In the genomic region with DNA sequence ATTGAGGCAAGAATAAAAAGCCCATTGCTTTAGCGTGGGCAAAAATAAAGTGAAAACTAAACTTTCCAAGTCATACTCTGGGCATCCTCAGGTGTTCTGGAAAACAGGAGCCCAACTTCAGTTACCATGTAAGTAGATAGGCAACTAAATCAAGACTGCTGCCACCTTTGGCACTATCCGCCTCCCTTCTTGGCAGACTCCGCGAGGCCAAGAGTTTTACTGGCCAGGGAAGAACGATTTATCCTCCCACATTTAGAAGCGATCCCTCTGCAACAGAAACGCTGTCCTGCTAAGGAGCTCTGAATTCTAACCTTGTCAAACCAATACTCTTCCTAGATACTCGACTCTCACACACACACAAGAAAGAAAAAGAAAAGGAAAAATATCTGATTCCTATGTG, we compare ENCODE assay signal across 8 mouse cellular contexts. TPM values are rescaled to one million over a fixed set of nuclear protein-coding genes. Genes with fewer than 3 reads are reported as not detected.
DNase-seq lines count a peak whose midpoint lies in the region; ATAC-seq lines count a peak whose summit lies in the region.

No protein-coding gene starts in this region.

- peak overlapping the region; percentile 99 for H3K9ac ChIP-seq in heart, embryonic 13.5 days
- peak overlapping the region; percentile 94 for H3K9ac ChIP-seq in midbrain, embryonic 11.5 days (ENCODE audit: low read length)

- H3K4me1 ChIP-seq in heart, embryonic 13.5 days: peaks cover 76% of the 10 kb centered on the region
- peaks cover 13% of the 10 kb centered on the region for H3K4me1 ChIP-seq in midbrain, embryonic 11.5 days (ENCODE audit: control insufficient read depth, insufficient read depth, low read length)

- peak; percentile 69 for DNase-seq in cerebellum, adult 11-12 months
- DNase-seq in cerebellum, postnatal 4 days (ENCODE audit: low spot score in 2 of 2): no peak
- DNase-seq in cerebellum, postnatal 36 days: peak; percentile 61 to 69
- peak; percentile 61 for DNase-seq in kidney, postnatal 14 days
- peak; percentile 89 for DNase-seq in midbrain, embryonic 11.5 days (ENCODE audit: low spot score, missing footprints)
- DNase-seq in thymus, postnatal 36 days: no peak
- no peak for DNase-seq in thymus, postnatal 25 days

- H3K4me3 ChIP-seq in heart, embryonic 13.5 days: peak overlapping the region; percentile 97
- H3K4me3 ChIP-seq in midbrain, embryonic 11.5 days (ENCODE audit: low read depth, low read length): peak overlapping the region; percentile 92

- peak overlapping the region; percentile 77 for H3K4me2 ChIP-seq in heart, embryonic 13.5 days
- H3K4me2 ChIP-seq in midbrain, embryonic 11.5 days: peak overlapping the region; percentile 68

- H3K9me3 ChIP-seq in heart, embryonic 13.5 days: no peaks in the 10 kb centered on the region; the same call in 1 of the 2 replicates
- no peaks in the 10 kb centered on the region for H3K9me3 ChIP-seq in midbrain, embryonic 11.5 days (ENCODE audit: control insufficient read depth, low read length)

- H3K36me3 ChIP-seq in heart, embryonic 13.5 days: peaks cover 6% of the 10 kb centered on the region; the same call in 1 of the 2 replicates
- no peaks in the 10 kb centered on the region for H3K36me3 ChIP-seq in midbrain, embryonic 11.5 days (ENCODE audit: control insufficient read depth, insufficient read depth, low read length)

- peak overlapping the region; percentile 98 for H3K27ac ChIP-seq in heart, embryonic 13.5 days (replicated peaks)
- H3K27ac ChIP-seq in midbrain, embryonic 11.5 days (ENCODE audit: low read depth, low read length): no peak overlapping the region

- no peak for ATAC-seq in heart, embryonic 13.5 days (ENCODE audit: extremely low read depth, insufficient number of reproducible peaks, low FRiP score, low TSS enrichment)
- ATAC-seq in midbrain, embryonic 11.5 days (ENCODE audit: low FRiP score): no peak

- 14% methylated on average over 8 of the region's 8 CpGs for WGBS in heart, embryonic 13.5 days
- WGBS in midbrain, embryonic 11.5 days: 19% methylated on average over 8 of the region's 8 CpGs

- H3K27me3 ChIP-seq in heart, embryonic 13.5 days (replicated peaks): no peaks in the 10 kb centered on the region
- no peaks in the 10 kb centered on the region for H3K27me3 ChIP-seq in midbrain, embryonic 11.5 days (ENCODE audit: control insufficient read depth, insufficient read depth, low read length)

RNA-seq across cellular contexts. Expression of gene Map4k3, which starts 1.5 kb away (rescaled TPM):
- 15.1 and 17.0 TPM in 2 replicates for polyA plus RNA-seq in heart, embryonic 13.5 days (2015; fragmentation: Nextera tagmentation; extraction: Ambion mirVana)
- polyA plus RNA-seq in midbrain, embryonic 11.5 days (2014; fragmentation: Nextera tagmentation; extraction: Ambion mirVana): 28.2 and 29.9 TPM in 2 replicates

Comparison
In these comparisons a context has a peak if more than half of its experiments do, and no peak if none do; other contexts are left out.
1. DNase-seq: peak in cerebellum, adult 11-12 months (single experiment), cerebellum, postnatal 36 days (2 of 2), kidney, postnatal 14 days (single experiment) and midbrain, embryonic 11.5 days (single experiment); none in cerebellum, postnatal 4 days (0 of 2), thymus, postnatal 36 days (0 of 2) and thymus, postnatal 25 days (single experiment).